Mouse (Mus musculus) liver, embryonic 13.5 days (tissue): ENCODE results near the gene Nol8. TPM values are rescaled to one million over a fixed set of nuclear protein-coding genes. Genes with fewer than 3 reads are reported as not detected.
A peak's percentile ranks its signal among the peaks of the same experiment; 100 is the strongest.

Experiments
- ATAC-seq: fragments of 200-750 bp; cut with Nextera tagmentation; 2 replicates; pipeline ENCODE4 v1.8.0; 2017; ENCODE audit warnings: low read depth, mild to moderate bottlenecking, moderate number of reproducible peaks, moderate library complexity
- DNase-seq: peaks from one replicate; pipeline ENCODE4 v3.0.0; 2022
- H3K27ac ChIP-seq: fragments of 300-500 bp; sonication (generic); 2 replicates; pipeline ENCODE4 v1.5.1; 2015; ENCODE audit warnings: moderate library complexity, mild to moderate bottlenecking, inconsistent platforms
- H3K27me3 ChIP-seq: fragments of 300-500 bp; sonication (generic); 2 replicates; pipeline ENCODE4 v1.6.1; 2015; ENCODE audit warnings: mild to moderate bottlenecking, inconsistent platforms
- H3K36me3 ChIP-seq: fragments of 300-500 bp; sonication (generic); 2 replicates; pipeline ENCODE4 v1.6.1; 2015; ENCODE audit warnings: mild to moderate bottlenecking, inconsistent platforms
- H3K4me1 ChIP-seq: fragments of 300-500 bp; sonication (generic); replicated peaks from 2 replicates; pipeline ENCODE4 v1.6.1; 2015; ENCODE audit warnings: inconsistent platforms
- H3K4me2 ChIP-seq: fragments of 300-500 bp; sonication (generic); 2 replicates; pipeline ENCODE4 v1.6.1; 2015; ENCODE audit warnings: inconsistent platforms, mild to moderate bottlenecking, moderate library complexity
- H3K4me3 ChIP-seq: fragments of 300-500 bp; sonication (generic); replicated peaks from 2 replicates; pipeline ENCODE4 v1.5.1; 2015; ENCODE audit warnings: mild to moderate bottlenecking, inconsistent platforms
- H3K9ac ChIP-seq: fragments of 300-500 bp; sonication (generic); 2 replicates; pipeline ENCODE4 v1.6.1; 2015; ENCODE audit warnings: mild to moderate bottlenecking, inconsistent platforms
- H3K9me3 ChIP-seq: fragments of 300-500 bp; sonication (generic); replicated peaks from 2 replicates; pipeline ENCODE4 v1.6.1; 2016; ENCODE audit warnings: inconsistent platforms
- WGBS: fragments of 180-500 bp; shearing (Covaris S2); methylation state at CpG from one replicate; pipeline ENCODE4 v1.1.7; 2015; ENCODE audit not compliant: insufficient replicate concordance; 5-methylcytosine and 5-hydroxymethylcytosine counted together
- polyA plus RNA-seq: library from polyadenylated mRNA; unstranded; fragments of >200 nt; fragmentation: Nextera tagmentation; extraction: Ambion mirVana; gene quantifications from 2 replicates; pipeline ENCODE4 v1.2.1, GENCODE M21; 2015

Gene Nol8
- polyA plus RNA-seq, 1 experiment from 2014 or later, result 15.5 TPM

DNA sequence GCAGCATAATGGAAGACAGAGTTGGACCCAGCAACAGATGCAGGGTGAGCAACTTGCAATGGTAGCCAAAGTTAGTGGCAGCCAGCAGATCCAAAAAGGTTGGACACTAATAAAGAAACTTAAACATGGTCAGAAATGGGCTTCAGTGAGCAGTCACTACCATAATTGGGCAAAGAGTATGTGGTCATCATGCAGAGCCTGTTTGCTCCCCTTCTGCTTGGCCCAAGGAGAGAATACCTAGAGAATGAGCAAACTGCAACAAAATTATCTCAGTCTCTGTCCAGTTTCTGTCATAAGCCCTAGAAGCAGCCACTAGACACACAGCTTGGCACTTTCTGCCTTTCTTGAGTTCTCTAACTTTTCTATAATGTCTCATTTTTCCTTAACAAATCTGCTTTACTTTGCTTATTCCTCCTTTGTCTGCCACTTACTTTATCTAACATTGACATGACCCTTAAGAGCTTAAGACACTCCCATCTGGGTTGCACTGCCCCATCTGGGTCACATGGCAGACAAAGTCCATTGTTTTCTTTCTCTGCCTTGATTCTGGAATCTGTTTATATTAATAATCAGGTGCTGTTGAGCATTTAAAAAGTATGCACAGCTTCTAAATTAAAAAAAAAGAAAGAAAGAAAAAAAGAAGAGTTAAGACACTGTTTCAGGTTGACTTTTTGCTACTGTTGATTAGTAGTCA lies 9.1 kb upstream of the Nol8 start:
- no peak overlapping the region for H3K27ac ChIP-seq
- H3K9me3 ChIP-seq, result no peaks in the 10 kb centered on the region
- no peak for ATAC-seq
- no peak overlapping the region for H3K4me3 ChIP-seq
- H3K4me2 ChIP-seq, result no peak overlapping the region
- H3K4me1 ChIP-seq, result peaks cover 24% of the 10 kb centered on the region
- H3K27me3 ChIP-seq, result no peaks in the 10 kb centered on the region
- no peak overlapping the region for H3K9ac ChIP-seq
- no peak for DNase-seq
- peaks cover 39% of the 10 kb centered on the region for H3K36me3 ChIP-seq

DNA sequence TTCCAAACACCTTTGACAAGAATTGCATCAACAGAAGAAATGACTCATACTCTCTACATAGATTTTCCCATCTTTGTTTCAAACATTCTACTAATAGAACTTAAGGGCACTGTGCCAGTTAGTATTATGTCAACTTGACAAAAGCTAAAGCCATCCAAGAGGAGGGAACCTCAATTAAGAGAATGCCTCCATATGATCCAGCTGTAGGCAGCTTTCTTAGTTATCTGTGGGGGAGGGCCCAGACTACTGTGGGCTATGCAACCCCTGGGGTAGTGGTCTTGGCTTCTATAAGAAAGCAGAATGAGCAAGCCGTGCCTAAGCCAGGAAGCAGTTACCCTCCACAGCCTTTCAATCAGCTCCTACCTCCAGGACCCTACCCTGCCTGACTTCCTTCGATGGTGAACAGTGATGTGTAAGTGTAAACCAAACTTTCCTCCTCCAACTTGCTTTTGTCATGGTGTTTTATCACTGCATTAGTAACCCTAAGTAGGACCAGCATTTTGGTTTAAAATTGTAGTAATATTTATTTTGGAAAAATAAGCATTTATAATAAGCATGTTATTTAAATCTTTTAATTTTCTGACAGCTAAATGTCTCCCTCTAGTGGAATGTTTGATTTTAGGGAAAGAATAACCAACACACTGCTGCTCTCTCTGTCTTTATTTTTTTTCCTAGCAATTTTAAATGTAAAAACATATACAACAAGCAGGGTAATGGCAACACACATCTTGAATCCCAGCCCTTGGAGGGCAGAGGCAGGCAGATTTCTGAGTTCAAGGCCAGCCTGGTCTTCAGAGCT lies 7.9 kb upstream of the Nol8 start:
- no peak overlapping the region for H3K27ac ChIP-seq
- no peaks in the 10 kb centered on the region for H3K27me3 ChIP-seq
- no peak overlapping the region for H3K4me2 ChIP-seq
- peaks cover 17% of the 10 kb centered on the region for H3K4me1 ChIP-seq
- H3K9me3 ChIP-seq, result no peaks in the 10 kb centered on the region
- H3K36me3 ChIP-seq, result peaks cover 38% of the 10 kb centered on the region
- 62% methylated on average over 2 of the region's 2 CpGs for WGBS
- DNase-seq (no peak), ATAC-seq (no peak)
- H3K4me3 ChIP-seq, result no peak overlapping the region
- no peak overlapping the region for H3K9ac ChIP-seq

DNA sequence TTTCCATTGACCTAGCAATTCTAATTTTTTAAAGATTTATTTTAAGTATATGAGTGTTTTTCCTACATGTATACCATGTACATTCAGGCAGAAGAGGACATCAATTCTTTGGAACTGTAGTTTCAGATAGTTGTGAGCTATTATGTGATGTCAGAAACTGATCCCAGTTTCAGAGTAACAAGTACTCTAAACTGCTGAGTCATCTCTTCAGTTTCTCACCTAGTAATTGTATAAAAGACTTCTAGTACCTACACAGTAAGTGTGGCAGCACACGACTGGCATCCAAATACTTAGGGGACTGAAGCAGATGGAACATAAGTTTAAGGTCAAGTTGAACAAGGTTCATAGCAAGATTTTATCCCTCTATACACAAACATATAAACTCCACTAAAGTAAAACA lies 6.9 kb upstream of the Nol8 start:
- DNase-seq (no peak), ATAC-seq (no peak)
- Histone ChIP-seq H3K4me1 (peaks cover 15% of the 10 kb centered on the region), H3K27me3 (no peaks in the 10 kb centered on the region), H3K4me2 (no peak overlapping the region), H3K36me3 (peaks cover 41% of the 10 kb centered on the region), H3K4me3 (no peak overlapping the region), H3K9ac (no peak overlapping the region), H3K9me3 (no peaks in the 10 kb centered on the region), H3K27ac (no peak overlapping the region; the same call in 1 of the 2 replicates)
- WGBS, result 59% methylated on average over 1 of the region's 1 CpGs

DNA sequence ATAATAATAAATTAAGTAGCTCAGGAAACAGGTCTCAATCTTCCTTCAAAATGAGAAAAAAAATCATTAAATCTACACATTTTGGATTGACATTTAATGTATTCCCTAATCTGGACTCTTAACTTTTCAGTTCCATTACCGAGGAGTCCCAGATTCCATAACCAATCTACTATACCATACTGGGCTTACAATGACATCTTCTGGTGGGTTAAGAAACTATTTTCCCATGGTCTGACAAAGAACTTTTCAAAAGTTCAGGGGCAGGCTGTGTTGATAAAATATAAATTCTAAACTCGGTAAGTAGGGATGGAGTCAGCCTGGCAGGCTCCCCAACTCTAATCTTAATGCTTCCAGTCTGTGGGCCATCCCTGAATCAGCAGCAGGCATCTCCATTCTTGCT lies 1.7 kb upstream of the Nol8 start:
- H3K9ac ChIP-seq, result peak overlapping the region; percentile 89

DNA sequence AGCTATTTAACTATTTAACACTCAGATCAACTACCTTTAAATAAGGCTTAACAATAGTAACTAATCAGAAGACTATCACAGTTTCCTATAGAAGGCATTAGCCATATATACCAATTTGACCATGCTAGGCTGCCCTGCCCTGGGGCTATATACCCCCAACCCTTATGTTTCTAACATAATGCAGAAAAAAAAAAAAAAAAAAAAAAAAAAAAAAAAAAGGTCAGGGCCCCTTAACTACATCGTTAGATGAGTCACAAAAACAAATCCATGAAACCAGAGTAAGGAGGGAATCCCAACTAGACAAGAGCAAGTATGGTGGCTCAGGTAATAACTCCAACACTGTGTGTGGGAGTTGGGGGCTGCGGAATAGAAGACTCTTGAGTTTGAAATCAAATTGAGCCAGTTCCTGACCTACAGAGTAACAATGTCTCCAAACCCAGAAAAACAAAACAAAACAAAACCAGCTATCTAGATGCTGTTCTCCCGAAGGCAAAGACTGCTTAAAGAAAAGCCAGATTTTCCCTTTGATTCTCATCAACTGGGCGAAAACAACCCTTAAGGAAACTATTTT lies 1.0 kb upstream of the Nol8 start:
- peak overlapping the region; percentile 80 for H3K27ac ChIP-seq
- DNase-seq (no peak), ATAC-seq (no peak)
- H3K4me2 ChIP-seq, result peak overlapping the region; percentile 80
- H3K9me3 ChIP-seq, result no peaks in the 10 kb centered on the region
- H3K9ac ChIP-seq, result peak overlapping the region; percentile 89
- no peaks in the 10 kb centered on the region for H3K27me3 ChIP-seq
- H3K4me3 ChIP-seq, result peak overlapping the region; percentile 92
- H3K36me3 ChIP-seq, result peaks cover 15% of the 10 kb centered on the region
- under 1% methylated on average over 4 of the region's 4 CpGs for WGBS
- H3K4me1 ChIP-seq, result peaks cover 28% of the 10 kb centered on the region

More for the DNA sequence above, 1.7 kb upstream of the Nol8 start:
- H3K27ac ChIP-seq, result no peak overlapping the region
- DNase-seq (no peak), ATAC-seq (no peak)
- H3K36me3 ChIP-seq, result peaks cover 19% of the 10 kb centered on the region
- H3K4me3 ChIP-seq, result peak overlapping the region; percentile 92
- H3K27me3 ChIP-seq, result no peaks in the 10 kb centered on the region
- H3K4me1 ChIP-seq, result peaks cover 28% of the 10 kb centered on the region
- WGBS, result 42% methylated on average over 2 of the region's 2 CpGs
- H3K4me2 ChIP-seq, result peak overlapping the region; percentile 80
- no peaks in the 10 kb centered on the region for H3K9me3 ChIP-seq

DNA sequence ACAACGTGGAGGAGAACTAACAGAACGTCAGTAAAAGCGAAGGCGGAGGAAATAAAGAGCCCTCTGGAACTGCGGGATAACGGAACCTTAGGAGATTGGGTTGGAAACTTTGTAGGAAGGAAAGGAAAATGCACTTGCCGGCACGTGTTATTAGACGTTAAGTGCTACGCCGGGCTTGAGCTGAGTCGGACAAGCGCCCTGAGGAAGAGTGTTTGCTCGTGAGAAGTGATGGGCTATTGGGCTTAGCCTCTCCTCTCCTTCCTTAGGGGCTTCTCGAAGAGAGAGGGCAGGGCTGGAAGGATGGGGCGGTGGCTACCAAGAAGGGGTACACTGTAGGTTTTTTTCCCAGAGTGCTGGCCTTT lies 283 bp downstream of the Nol8 start:
- Histone ChIP-seq H3K4me2 (peak overlapping the region; percentile 82), H3K4me3 (peak overlapping the region; percentile 92), H3K4me1 (peaks cover 28% of the 10 kb centered on the region), H3K36me3 (peaks cover 12% of the 10 kb centered on the region), H3K27ac (peak overlapping the region; percentile 47), H3K9ac (peak overlapping the region; percentile 73), H3K9me3 (no peaks in the 10 kb centered on the region), H3K27me3 (no peaks in the 10 kb centered on the region)
- 0% methylated on average over 16 of the region's 16 CpGs for WGBS
- no peak for DNase-seq
- ATAC-seq, result peak; percentile 53

DNA sequence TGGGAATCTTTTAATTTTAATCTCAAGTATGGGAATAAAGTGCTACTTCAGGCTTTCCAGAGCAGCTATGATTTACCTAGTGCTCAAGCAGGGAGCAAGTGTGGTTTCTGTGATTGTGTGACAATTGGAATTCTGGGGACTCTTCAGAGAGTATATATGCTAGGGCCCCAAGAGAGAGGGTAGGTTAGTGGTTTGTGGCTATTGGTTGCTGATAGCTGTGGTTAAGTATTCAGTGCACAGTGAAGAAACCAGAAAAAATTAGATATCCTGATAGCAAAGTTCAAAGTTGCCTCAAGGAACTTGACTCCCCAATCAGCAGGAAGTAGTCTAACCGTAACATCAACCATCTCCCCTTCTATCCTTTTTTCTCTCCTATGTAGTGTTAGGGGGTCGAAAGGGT lies 24.9 kb downstream of the Nol8 start:
- Histone ChIP-seq H3K9me3 (no peaks in the 10 kb centered on the region), H3K4me3 (no peak overlapping the region), H3K36me3 (peaks cover 28% of the 10 kb centered on the region), H3K27me3 (no peaks in the 10 kb centered on the region), H3K4me1 (peaks cover 6% of the 10 kb centered on the region), H3K9ac (no peak overlapping the region), H3K27ac (no peak overlapping the region), H3K4me2 (no peak overlapping the region)
- no peak for DNase-seq
- no peak for ATAC-seq
- WGBS, result 55% methylated on average over 2 of the region's 2 CpGs

DNA sequence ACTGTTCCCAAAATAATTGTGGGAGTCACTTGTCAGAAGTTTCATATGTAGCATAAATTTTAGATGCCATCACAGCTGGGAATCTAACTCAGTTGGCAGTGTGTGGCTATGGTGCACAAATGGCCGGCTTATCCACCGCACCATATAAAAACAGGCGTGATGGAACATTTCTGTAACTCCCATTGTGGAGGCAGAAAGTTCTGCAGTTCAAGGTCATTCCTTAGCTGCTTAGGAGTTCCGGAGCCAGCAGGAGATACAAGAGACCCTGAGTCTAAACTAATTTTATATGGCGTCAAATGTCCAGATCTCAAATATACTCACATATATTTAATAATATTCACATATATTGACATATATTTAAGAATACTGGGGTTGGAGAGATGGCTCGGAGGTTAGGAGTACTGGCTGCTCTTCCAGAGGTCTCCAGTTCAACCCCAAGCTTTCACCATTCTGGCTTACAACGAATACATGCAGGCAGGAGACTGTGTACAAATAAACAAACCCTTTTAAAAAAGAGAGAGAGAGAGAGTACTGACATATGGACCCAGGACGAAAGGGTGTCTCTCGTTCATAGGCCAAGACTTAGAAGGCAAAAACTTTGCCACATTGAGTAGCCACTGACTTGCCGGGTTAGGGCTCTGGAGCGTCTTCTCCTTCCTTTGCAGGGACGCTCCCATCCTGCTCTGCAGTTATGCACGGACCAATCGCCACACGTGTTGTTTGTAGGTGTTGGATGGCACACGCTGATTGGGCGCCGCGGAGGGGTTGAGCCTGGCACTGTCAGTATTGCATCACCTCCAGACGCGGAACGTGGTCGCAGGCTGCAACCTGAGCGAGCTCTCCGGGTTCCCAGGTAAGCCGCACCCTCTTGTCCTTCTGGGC lies 28.7 kb downstream of the Nol8 start, which contains the start of gene Iars:
Iars (plus strand) TSS at position 750 of the 882 bp plus-strand sequence.
- Histone ChIP-seq H3K4me2 (peak within 1 kb of the TSS; percentile 79), H3K4me3 (peak within 1 kb of the TSS; percentile 84), H3K4me1 (peaks cover 32% of the 10 kb centered on the region), H3K9ac (peak within 1 kb of the TSS; percentile 90), H3K9me3 (no peaks in the 10 kb centered on the region), H3K27me3 (no peaks in the 10 kb centered on the region), H3K27ac (peak within 1 kb of the TSS; percentile 89), H3K36me3 (peaks cover 27% of the 10 kb centered on the region)
- ATAC-seq (peak; percentile 100), DNase-seq (peak; percentile 99)
- 4% methylated on average over 26 of the region's 26 CpGs for WGBS

DNA sequence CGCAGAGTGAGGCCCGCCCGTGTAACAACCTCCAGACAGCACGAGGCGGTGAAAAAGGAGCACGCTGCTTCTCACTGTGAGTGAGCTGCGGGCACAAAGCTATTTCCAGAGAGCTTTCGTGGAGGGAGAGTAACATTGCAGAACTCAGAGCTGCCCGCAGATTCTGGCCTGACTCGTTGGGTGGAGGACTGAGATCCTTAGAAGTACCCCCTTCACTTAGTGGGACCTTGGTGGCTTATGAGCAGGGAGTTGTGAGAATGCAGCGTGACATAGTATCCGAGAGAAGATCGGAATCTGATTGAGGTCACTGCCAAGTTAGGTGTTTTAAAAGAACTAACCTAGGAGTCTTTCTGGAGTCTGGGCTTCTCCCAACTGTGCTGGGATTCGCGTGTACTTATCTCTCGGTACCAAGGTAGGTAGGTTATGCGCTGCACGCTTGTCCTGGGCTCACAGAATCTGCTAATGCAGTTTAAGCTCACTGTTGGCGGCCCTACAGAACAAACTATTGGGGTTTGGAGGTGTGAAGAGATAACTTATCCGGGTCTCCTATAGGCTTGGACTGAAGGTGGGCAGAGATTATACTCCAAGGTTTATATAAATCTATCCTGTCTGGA lies 29.5 kb downstream of the Nol8 start:
- DNase-seq, result no peak
- peak overlapping the region; percentile 79 for H3K4me2 ChIP-seq
- peak overlapping the region; percentile 90 for H3K9ac ChIP-seq
- peak; percentile 44 for ATAC-seq
- no peaks in the 10 kb centered on the region for H3K27me3 ChIP-seq
- H3K4me3 ChIP-seq, result peak overlapping the region; percentile 84
- H3K9me3 ChIP-seq, result no peaks in the 10 kb centered on the region
- H3K27ac ChIP-seq, result peak overlapping the region; percentile 89
- peaks cover 32% of the 10 kb centered on the region for H3K4me1 ChIP-seq
- H3K36me3 ChIP-seq, result peaks cover 29% of the 10 kb centered on the region
- under 1% methylated on average over 20 of the region's 20 CpGs for WGBS

DNA sequence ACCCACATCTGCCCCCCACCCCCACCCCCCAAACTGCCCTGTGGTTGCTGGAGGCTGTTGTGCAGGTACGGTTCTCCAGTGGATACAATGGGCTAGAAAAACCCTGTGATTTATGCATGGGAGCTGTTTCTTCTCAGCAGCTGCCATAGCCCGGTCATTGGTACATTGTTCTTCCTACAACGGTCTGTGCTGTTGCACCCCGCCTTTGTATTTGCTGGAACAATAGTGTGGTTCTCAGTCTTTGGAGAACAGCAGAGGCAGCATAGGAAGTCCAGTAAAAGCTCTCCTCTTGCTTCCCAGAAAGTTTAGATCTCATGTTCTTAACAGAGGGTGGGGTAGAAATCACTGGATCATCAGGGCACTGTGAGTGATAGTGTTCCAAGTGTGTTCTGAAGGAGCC lies 31.4 kb downstream of the Nol8 start:
- Histone ChIP-seq H3K9me3 (no peaks in the 10 kb centered on the region), H3K4me3 (peak overlapping the region; percentile 84; the same call in 1 of the 2 replicates), H3K27ac (no peak overlapping the region; the same call in 1 of the 2 replicates), H3K36me3 (peaks cover 41% of the 10 kb centered on the region), H3K4me2 (peak overlapping the region; percentile 79), H3K27me3 (no peaks in the 10 kb centered on the region), H3K9ac (0 out of 2 replicates have a peak overlapping the region, but pooled peaks have one; percentile 90), H3K4me1 (peaks cover 32% of the 10 kb centered on the region)
- ATAC-seq, result no peak
- DNase-seq, result no peak
- WGBS, result 71% methylated on average over 4 of the region's 4 CpGs
